Comparison of ENCODE assay signal across 15 mouse cellular contexts in genomic region chr10:80559431-80559830, GRCm38 (mm10). TPM values are rescaled to one million over a fixed set of nuclear protein-coding genes. Genes with fewer than 3 reads are reported as not detected.
DNase-seq lines count a peak whose midpoint lies in the region; ATAC-seq and TF ChIP-seq lines count a peak whose summit lies in the region.
"Had no signal": no experiment of that assay in that cellular context is flagged by ENCODE, and none has a peak within 500 bp of the region (broad histone marks: within the 10 kb centered on the region; RNA-seq: fewer than 3 reads in every experiment).

No protein-coding gene starts in this region.

- no peak overlapping the region for H3K4me2 ChIP-seq in lung, embryonic 14.5 days
- no peak overlapping the region for H3K4me2 ChIP-seq in hindbrain, embryonic 15.5 days
- peak overlapping the region; percentile 85 for H3K4me2 ChIP-seq in liver, embryonic 14.5 days (ENCODE audit: low read depth)

- H3K27ac ChIP-seq in lung, embryonic 14.5 days (ENCODE audit: low read depth) = no peak overlapping the region
- no peak overlapping the region for H3K27ac ChIP-seq in hindbrain, embryonic 15.5 days (replicated peaks)
- H3K27ac ChIP-seq in liver, embryonic 14.5 days = no peak overlapping the region
- H3K27ac ChIP-seq: embryonic facial prominence, embryonic 12.5 days had no signal

- no peak for DNase-seq in lung, embryonic 14.5 days
- no peak for DNase-seq in lung, postnatal 10 days
- DNase-seq in liver, embryonic 14.5 days (ENCODE audit: low read depth in 3 of 3, low spot score in 3 of 3) = no peak
- DNase-seq in right cerebral cortex, adult 18-20 months = no peak
- no peak for DNase-seq in embryo, embryonic 10.5 days (ENCODE audit: low spot score)
- DNase-seq: cerebellum, adult 8-10 months; forebrain, postnatal 0 days; gastrocnemius, postnatal 36 days; kidney, adult 8-10 months; lung, postnatal 14 days had no signal

- no peaks in the 10 kb centered on the region for H3K27me3 ChIP-seq in erythroblast, embryonic 14.5 days (ENCODE audit: control insufficient read depth)
- no peaks in the 10 kb centered on the region for H3K27me3 ChIP-seq in lung, embryonic 14.5 days (ENCODE audit: insufficient read depth, low read length)
- H3K27me3 ChIP-seq in hindbrain, embryonic 15.5 days = no peaks in the 10 kb centered on the region
- H3K27me3 ChIP-seq in liver, embryonic 14.5 days (ENCODE audit: control insufficient read depth, insufficient read depth, low read length) = no peaks in the 10 kb centered on the region
- H3K27me3 ChIP-seq: embryonic facial prominence, embryonic 12.5 days had no signal

- peaks cover 54% of the 10 kb centered on the region for H3K36me3 ChIP-seq in erythroblast, embryonic 14.5 days (ENCODE audit: control insufficient read depth)
- H3K36me3 ChIP-seq in lung, embryonic 14.5 days (ENCODE audit: insufficient read depth) = 0 out of 2 replicates have a peak, but pooled peaks cover 2% of the 10 kb centered on the region
- H3K36me3 ChIP-seq in hindbrain, embryonic 15.5 days = no peaks in the 10 kb centered on the region
- no peaks in the 10 kb centered on the region for H3K36me3 ChIP-seq in liver, embryonic 14.5 days (replicated peaks; ENCODE audit: control insufficient read depth, insufficient read depth, low read depth)
- H3K36me3 ChIP-seq: embryonic facial prominence, embryonic 12.5 days had no signal

- H3K4me1 ChIP-seq in erythroblast, embryonic 14.5 days (ENCODE audit: control insufficient read depth) = peaks cover 74% of the 10 kb centered on the region
- H3K4me1 ChIP-seq in lung, embryonic 14.5 days (ENCODE audit: insufficient read depth) = peaks cover 10% of the 10 kb centered on the region
- H3K4me1 ChIP-seq in hindbrain, embryonic 15.5 days (replicated peaks) = peaks cover 49% of the 10 kb centered on the region
- peaks cover 9 to 33% of the 10 kb centered on the region in 2 experiments for H3K4me1 ChIP-seq in liver, embryonic 14.5 days (replicated peaks; ENCODE audit: control insufficient read depth in 2 of 2, insufficient read depth in 2 of 2, low read length in 1 of 2)

- no peak for ATAC-seq in erythroblast, adult 5-6 weeks (replicated peaks; ENCODE audit: low FRiP score, poor library complexity, severe bottlenecking)
- no peak for ATAC-seq in lung, embryonic 14.5 days (ENCODE audit: insufficient read depth)
- ATAC-seq in hindbrain, embryonic 15.5 days (ENCODE audit: low FRiP score, low read depth) = no peak
- ATAC-seq in liver, embryonic 14.5 days (ENCODE audit: insufficient read depth) = no peak
- ATAC-seq: activated CD4-positive, CD25-positive, alpha-beta regulatory T cell, adult 4 months; forebrain, postnatal 0 days had no signal

- WGBS in lung, embryonic 14.5 days = 88% methylated on average over 7 of the region's 7 CpGs
- WGBS in hindbrain, embryonic 15.5 days = 90% methylated on average over 7 of the region's 7 CpGs
- 82% methylated on average over 7 of the region's 7 CpGs for WGBS in liver, embryonic 14.5 days (ENCODE audit: insufficient replicate concordance)

- no peak overlapping the region for H3K9ac ChIP-seq in lung, embryonic 14.5 days
- H3K9ac ChIP-seq in hindbrain, embryonic 15.5 days = no peak overlapping the region
- H3K9ac ChIP-seq in liver, embryonic 14.5 days (replicated peaks) = peak overlapping the region; percentile 14; the same call in 1 of the 2 replicates

- no peaks in the 10 kb centered on the region for H3K9me3 ChIP-seq in erythroblast, embryonic 14.5 days (ENCODE audit: control insufficient read depth, low read length)
- H3K9me3 ChIP-seq in lung, embryonic 14.5 days (ENCODE audit: low read depth, low read length) = no peaks in the 10 kb centered on the region
- H3K9me3 ChIP-seq in hindbrain, embryonic 15.5 days = no peaks in the 10 kb centered on the region
- no peaks in the 10 kb centered on the region for H3K9me3 ChIP-seq in liver, embryonic 14.5 days (ENCODE audit: control insufficient read depth, low read length)
- H3K9me3 ChIP-seq: embryonic facial prominence, embryonic 12.5 days had no signal

- no peak for TF ChIP-seq CTCF in lung, embryonic 14.5 days (IDR thresholded peaks at IDR 0.05; ENCODE audit: low read depth)
- no peak for TF ChIP-seq CTCF in liver, embryonic 14.5 days (IDR thresholded peaks at IDR 0.05; ENCODE audit: low read depth)

- no peak for TF ChIP-seq EP300 in liver, embryonic 14.5 days (IDR thresholded peaks at IDR 0.05; ENCODE audit: low read depth)

- H3K4me3 ChIP-seq in erythroblast, embryonic 14.5 days (replicated peaks) = peak overlapping the region; percentile 46
- peak overlapping the region; percentile 99; the same call in 1 of the 2 replicates for H3K4me3 ChIP-seq in lung, embryonic 14.5 days (ENCODE audit: low read depth, low read length)
- 0 out of 2 replicates have a peak overlapping the region, but pooled peaks have one; percentile 80 for H3K4me3 ChIP-seq in hindbrain, embryonic 15.5 days
- H3K4me3 ChIP-seq in liver, embryonic 14.5 days (ENCODE audit: insufficient read depth in 1 of 2, low read depth in 2 of 2, low read length in 2 of 2) = peak overlapping the region; percentile 2 to 24; a peak in 2 of 4 replicates

RNA-seq across cellular contexts. Expression of gene Rexo1, which starts 1.9 kb away (rescaled TPM):
- 14.5 and 15.5 TPM in 2 replicates for polyA plus RNA-seq in erythroblast, embryonic 14.5 days (2012)
- total RNA-seq in erythroblast, adult 5-6 weeks (2015; ENCODE audit: low replicate concordance) = 18.0 and 20.2 TPM in 2 replicates
- total RNA-seq in erythroblast, adult 5-6 weeks (2017; ENCODE audit: low replicate concordance) = 10.7 and 12.0 TPM in 2 replicates
- polyA plus RNA-seq in lung, embryonic 14.5 days (2014; fragmentation: Nextera tagmentation; extraction: Ambion mirVana) = 27.8 and 34.5 TPM in 2 replicates
- 30.0 and 33.7 TPM in 2 replicates for polyA plus RNA-seq in hindbrain, embryonic 15.5 days (2015; fragmentation: Nextera tagmentation; extraction: Ambion mirVana)
- 19.1 and 24.8 TPM in 2 replicates for polyA plus RNA-seq in liver, embryonic 14.5 days (2012; rRNA removed)
- polyA plus RNA-seq in liver, embryonic 14.5 days (2014; fragmentation: Nextera tagmentation; extraction: Ambion mirVana) = 10.7 and 14.0 TPM in 2 replicates

RNA-seq across cellular contexts. Expression of gene Klf16, which starts 17.7 kb away (rescaled TPM):
- polyA plus RNA-seq in erythroblast, embryonic 14.5 days (2012) = 19.9 and 21.2 TPM in 2 replicates
- total RNA-seq in erythroblast, adult 5-6 weeks (2015; ENCODE audit: low replicate concordance) = 0.96 and 1.0 TPM in 2 replicates
- 2.3 and 4.2 TPM in 2 replicates for total RNA-seq in erythroblast, adult 5-6 weeks (2017; ENCODE audit: low replicate concordance)
- polyA plus RNA-seq in lung, embryonic 14.5 days (2014; fragmentation: Nextera tagmentation; extraction: Ambion mirVana) = 9.5 and 11.8 TPM in 2 replicates
- 6.3 and 6.7 TPM in 2 replicates for polyA plus RNA-seq in hindbrain, embryonic 15.5 days (2015; fragmentation: Nextera tagmentation; extraction: Ambion mirVana)
- polyA plus RNA-seq in liver, embryonic 14.5 days (2012; rRNA removed) = 12.5 and 13.8 TPM in 2 replicates
- 10.6 and 12.3 TPM in 2 replicates for polyA plus RNA-seq in liver, embryonic 14.5 days (2014; fragmentation: Nextera tagmentation; extraction: Ambion mirVana)

RNA-seq across cellular contexts. Expression of gene Atp8b3, which starts 20.5 kb away (rescaled TPM):
- 0.01 and 0.03 TPM in 2 replicates for polyA plus RNA-seq in erythroblast, embryonic 14.5 days (2012)
- not detected in 2 replicates for total RNA-seq in erythroblast, adult 5-6 weeks (2015; ENCODE audit: low replicate concordance)
- total RNA-seq in erythroblast, adult 5-6 weeks (2017; ENCODE audit: low replicate concordance) = 0.43 TPM in 1 of 2 replicates, not detected in the other
- 0.09 and 0.14 TPM in 2 replicates for polyA plus RNA-seq in lung, embryonic 14.5 days (2014; fragmentation: Nextera tagmentation; extraction: Ambion mirVana)
- 1.2 and 1.5 TPM in 2 replicates for polyA plus RNA-seq in hindbrain, embryonic 15.5 days (2015; fragmentation: Nextera tagmentation; extraction: Ambion mirVana)
- 0.01 and 0.02 TPM in 2 replicates for polyA plus RNA-seq in liver, embryonic 14.5 days (2012; rRNA removed)
- 0.05 TPM in 1 of 2 replicates, not detected in the other for polyA plus RNA-seq in liver, embryonic 14.5 days (2014; fragmentation: Nextera tagmentation; extraction: Ambion mirVana)
- total RNA-seq: gastrocnemius, postnatal 36 days had no signal
- polyA plus RNA-seq: activated CD4-positive, CD25-positive, alpha-beta regulatory T cell, adult 4 months had no signal

RNA-seq across cellular contexts. Expression of gene Abhd17a, which starts 30.7 kb away (rescaled TPM):
- polyA plus RNA-seq in erythroblast, embryonic 14.5 days (2012) = 103 and 117 TPM in 2 replicates
- total RNA-seq in erythroblast, adult 5-6 weeks (2015; ENCODE audit: low replicate concordance) = 23.6 and 66.1 TPM in 2 replicates
- 2.0 and 7.7 TPM in 2 replicates for total RNA-seq in erythroblast, adult 5-6 weeks (2017; ENCODE audit: low replicate concordance)
- polyA plus RNA-seq in lung, embryonic 14.5 days (2014; fragmentation: Nextera tagmentation; extraction: Ambion mirVana) = 151 and 153 TPM in 2 replicates
- polyA plus RNA-seq in hindbrain, embryonic 15.5 days (2015; fragmentation: Nextera tagmentation; extraction: Ambion mirVana) = 134 and 159 TPM in 2 replicates
- 41.2 and 51.0 TPM in 2 replicates for polyA plus RNA-seq in liver, embryonic 14.5 days (2012; rRNA removed)
- 55.0 and 63.4 TPM in 2 replicates for polyA plus RNA-seq in liver, embryonic 14.5 days (2014; fragmentation: Nextera tagmentation; extraction: Ambion mirVana)

RNA-seq across cellular contexts. Expression of gene Scamp4, which starts 43.2 kb away (rescaled TPM):
- polyA plus RNA-seq in erythroblast, embryonic 14.5 days (2012) = 6.8 and 7.3 TPM in 2 replicates
- total RNA-seq in erythroblast, adult 5-6 weeks (2015; ENCODE audit: low replicate concordance) = 7.3 and 14.0 TPM in 2 replicates
- total RNA-seq in erythroblast, adult 5-6 weeks (2017; ENCODE audit: low replicate concordance) = 2.6 and 3.1 TPM in 2 replicates
- 90.5 and 92.8 TPM in 2 replicates for polyA plus RNA-seq in lung, embryonic 14.5 days (2014; fragmentation: Nextera tagmentation; extraction: Ambion mirVana)
- 64.2 and 71.6 TPM in 2 replicates for polyA plus RNA-seq in hindbrain, embryonic 15.5 days (2015; fragmentation: Nextera tagmentation; extraction: Ambion mirVana)
- 22.0 and 27.6 TPM in 2 replicates for polyA plus RNA-seq in liver, embryonic 14.5 days (2012; rRNA removed)
- 34.6 and 39.8 TPM in 2 replicates for polyA plus RNA-seq in liver, embryonic 14.5 days (2014; fragmentation: Nextera tagmentation; extraction: Ambion mirVana)

Comparison
In these comparisons a context has a peak if more than half of its experiments do, and no peak if none do; other contexts are left out.
1. H3K4me3 ChIP-seq: peak in every context shown above with its lines; median percentile 99 in lung, embryonic 14.5 days; 80 in hindbrain, embryonic 15.5 days; 46 in erythroblast, embryonic 14.5 days; 13 in liver, embryonic 14.5 days.